Mouse (Mus musculus) MEL (cell line): ENCODE data around the gene Gm4131. TPM values are rescaled to one million over a fixed set of nuclear protein-coding genes. Genes with fewer than 3 reads are reported as not detected.

Source experiments
- DNase-seq: peaks from one replicate; pipeline ENCODE4 v3.0.0; 2011; ENCODE audit warnings: low read depth, low spot score
- H3K27ac ChIP-seq: 2 replicates; pipeline ENCODE4 v1.5.1; 2012; ENCODE audit warnings: low read depth, mild to moderate bottlenecking, control low read depth, low read length, moderate library complexity; ENCODE audit not compliant: control insufficient read depth
- H3K27me3 ChIP-seq, 2 experiments: fragments of 150-350 bp in 1 of 2; sonication (generic) in 1 of 2; 2 replicates each; pipeline ENCODE4 v1.6.1; 2012; ENCODE audit warnings: low read length in 2 of 2, mild to moderate bottlenecking in 2 of 2, improper control_type of control experiment in 1 of 2, moderate library complexity in 1 of 2; ENCODE audit not compliant: insufficient read depth in 2 of 2, control insufficient read depth in 1 of 2
- H3K36me3 ChIP-seq, 2 experiments: 2 replicates each; pipeline ENCODE4 v1.6.1; 2012 to 2014; ENCODE audit warnings: low read length in 2 of 2, improper control_type of control experiment in 1 of 2, inconsistent platforms in 1 of 2, mild to moderate bottlenecking in 1 of 2; ENCODE audit not compliant: insufficient read depth in 2 of 2, control insufficient read depth in 1 of 2
- H3K4me1 ChIP-seq, 2 experiments: fragments of 150-350 bp in 1 of 2; sonication (generic) in 1 of 2; 2 replicates each; pipeline ENCODE4 v1.6.1; 2012; ENCODE audit warnings: low read length in 2 of 2, improper control_type of control experiment in 1 of 2, mild to moderate bottlenecking in 1 of 2; ENCODE audit not compliant: insufficient read depth in 2 of 2, control insufficient read depth in 1 of 2
- H3K4me3 ChIP-seq, 2 experiments: fragments of 150-350 bp in 1 of 2; sonication (generic) in 1 of 2; 2 replicates each; pipeline ENCODE4 v1.5.1; 2012; ENCODE audit warnings: low read depth in 2 of 2, low read length in 2 of 2, mild to moderate bottlenecking in 2 of 2, moderate library complexity in 2 of 2, control low read depth in 1 of 2, improper control_type of control experiment in 1 of 2; ENCODE audit not compliant: control insufficient read depth in 1 of 2, insufficient read depth in 1 of 2
- H3K79me2 ChIP-seq: 2 replicates; pipeline ENCODE4 v1.6.1; 2012; ENCODE audit warnings: mild to moderate bottlenecking, low read length, moderate library complexity; ENCODE audit not compliant: control insufficient read depth, poor library complexity, insufficient read depth
- H3K9ac ChIP-seq: 2 replicates; pipeline ENCODE4 v1.6.1; 2012; ENCODE audit warnings: low read depth, mild to moderate bottlenecking, control low read depth, low read length, moderate library complexity; ENCODE audit not compliant: control insufficient read depth, poor library complexity, severe bottlenecking
- H3K9me3 ChIP-seq: fragments of 150-350 bp; sonication (generic); replicated peaks from 2 replicates; pipeline ENCODE4 v1.6.1; 2012; ENCODE audit warnings: mild to moderate bottlenecking, low read length, improper control_type of control experiment, moderate library complexity; ENCODE audit not compliant: insufficient read depth
- BHLHE40 ChIP-seq: IDR thresholded peaks from 2 replicates; pipeline ENCODE4 v1.6.1; 2012; ENCODE audit warnings: low read depth, mild to moderate bottlenecking, inconsistent platforms, low read length, improper control_type of control experiment, borderline replicate concordance
- CHD2 ChIP-seq: IDR thresholded peaks from 2 replicates; pipeline ENCODE4 v1.6.1; 2011; ENCODE audit warnings: low read length, improper control_type of control experiment
- E2F4 ChIP-seq: IDR thresholded peaks from 2 replicates; pipeline ENCODE4 v1.6.1; 2011; ENCODE audit warnings: low read depth, low read length, improper control_type of control experiment, borderline replicate concordance
- ELF1 ChIP-seq: IDR thresholded peaks from 2 replicates; pipeline ENCODE4 v1.6.1; 2014; ENCODE audit warnings: low read depth, mild to moderate bottlenecking, inconsistent platforms, low read length, improper control_type of control experiment, moderate library complexity
- EP300 ChIP-seq, 2 experiments: IDR thresholded peaks; 2 replicates each; pipeline ENCODE4 v1.6.1; 2011; ENCODE audit warnings: improper control_type of control experiment in 2 of 2, low read length in 2 of 2, low read depth in 1 of 2, mild to moderate bottlenecking in 1 of 2
- GABPA ChIP-seq: IDR thresholded peaks from 2 replicates; pipeline ENCODE4 v1.6.1; 2012; ENCODE audit warnings: low read depth, mild to moderate bottlenecking, inconsistent platforms, low read length, improper control_type of control experiment, moderate library complexity
- JUND ChIP-seq: IDR thresholded peaks from 2 replicates; pipeline ENCODE4 v1.6.1; 2011; ENCODE audit warnings: low read depth, mild to moderate bottlenecking, improper control_type of control experiment, low read length
- KAT2A ChIP-seq: conservative IDR thresholded peaks from 2 replicates; pipeline ENCODE4 v1.6.1; 2012; ENCODE audit warnings: low read depth, low read length, improper control_type of control experiment, inconsistent platforms
- MAFK ChIP-seq: IDR thresholded peaks from 2 replicates; pipeline ENCODE4 v1.6.1; 2011; ENCODE audit warnings: low read depth, mild to moderate bottlenecking, low read length, improper control_type of control experiment, borderline replicate concordance
- MAX ChIP-seq: IDR thresholded peaks from 2 replicates; pipeline ENCODE4 v1.6.1; 2011; ENCODE audit warnings: low read length, improper control_type of control experiment
- MAZ ChIP-seq: IDR thresholded peaks from 2 replicates; pipeline ENCODE4 v1.6.1; 2012; ENCODE audit warnings: low read depth, mild to moderate bottlenecking, inconsistent platforms, low read length, improper control_type of control experiment
- MXI1 ChIP-seq: IDR thresholded peaks from 2 replicates; pipeline ENCODE4 v1.6.1; 2011; ENCODE audit warnings: mild to moderate bottlenecking, low read depth, low read length, improper control_type of control experiment
- MYB ChIP-seq: IDR thresholded peaks from 2 replicates; pipeline ENCODE4 v1.6.1; 2011; ENCODE audit warnings: mild to moderate bottlenecking, low read depth, low read length, improper control_type of control experiment
- NELFE ChIP-seq: IDR thresholded peaks from 2 replicates; pipeline ENCODE4 v1.6.1; 2011; ENCODE audit warnings: low read depth, low read length, improper control_type of control experiment
- NRF1 ChIP-seq: IDR thresholded peaks from 2 replicates; pipeline ENCODE4 v1.6.1; 2014; ENCODE audit warnings: low read depth, mild to moderate bottlenecking, inconsistent platforms, low read length, improper control_type of control experiment, moderate library complexity; ENCODE audit not compliant: poor library complexity, insufficient read depth, severe bottlenecking
- POLR2AphosphoS5 ChIP-seq: IDR thresholded peaks from 2 replicates; pipeline ENCODE4 v1.6.1; 2012; ENCODE audit warnings: low read depth, borderline replicate concordance, mild to moderate bottlenecking, inconsistent platforms, low read length, moderate library complexity, mixed read lengths
- RAD21 ChIP-seq: IDR thresholded peaks from 2 replicates; pipeline ENCODE4 v1.6.1; 2011; ENCODE audit warnings: mild to moderate bottlenecking, low read depth, low read length, improper control_type of control experiment
- RCOR1 ChIP-seq: IDR thresholded peaks from 2 replicates; pipeline ENCODE4 v1.6.1; 2012; ENCODE audit warnings: low read depth, mild to moderate bottlenecking, inconsistent platforms, low read length, improper control_type of control experiment
- SIN3A ChIP-seq: IDR thresholded peaks from 2 replicates; pipeline ENCODE4 v1.6.1; 2012; ENCODE audit warnings: low read length, improper control_type of control experiment, inconsistent platforms
- SMC3 ChIP-seq: IDR thresholded peaks from 2 replicates; pipeline ENCODE4 v1.6.1; 2011; ENCODE audit warnings: low read depth, low read length, improper control_type of control experiment
- TAL1 ChIP-seq: IDR thresholded peaks from 2 replicates; pipeline ENCODE4 v1.6.1; 2012; ENCODE audit warnings: mild to moderate bottlenecking, inconsistent platforms, low read length, moderate library complexity, mixed read lengths
- TCF12 ChIP-seq: IDR thresholded peaks from 2 replicates; pipeline ENCODE4 v1.6.1; 2014; ENCODE audit warnings: low read depth, mild to moderate bottlenecking, inconsistent platforms, low read length, improper control_type of control experiment, moderate library complexity
- UBTF ChIP-seq: IDR thresholded peaks from 2 replicates; pipeline ENCODE4 v1.6.1; 2012; ENCODE audit warnings: low read depth, mild to moderate bottlenecking, inconsistent platforms, low read length, improper control_type of control experiment, moderate library complexity, borderline replicate concordance; ENCODE audit not compliant: insufficient read depth
- ZKSCAN1 ChIP-seq: IDR thresholded peaks from 2 replicates; pipeline ENCODE4 v1.6.1; 2012; ENCODE audit warnings: low read depth, mild to moderate bottlenecking, inconsistent platforms, low read length, improper control_type of control experiment, moderate library complexity
- ZNF384 ChIP-seq: IDR thresholded peaks from 2 replicates; pipeline ENCODE4 v1.6.1; 2012; ENCODE audit warnings: low read depth, mild to moderate bottlenecking, inconsistent platforms, low read length, improper control_type of control experiment
- polyA plus RNA-seq, 2 experiments: library from polyadenylated mRNA; stranded (reverse) in 1 of 2; unstranded in 1 of 2; fragments of >175 nt in 1 of 2; fragments of >200 nt in 1 of 2; gene quantifications; 2 replicates each; pipeline versions ENCODE4 v1.2.1 to v1.2.4; 2012; ENCODE audit warnings: low replicate concordance in 2 of 2, low read depth in 1 of 2; ENCODE audit not compliant: insufficient read length in 2 of 2, insufficient read depth in 1 of 2, missing spikeins in 1 of 2
- total RNA-seq: library from RNA; depleted of rRNA; stranded (reverse); fragments of 300-350 nt; gene quantifications from 2 replicates; pipeline ENCODE4 v1.2.3, GENCODE M21; 2012

Gene Gm4131
- total and polyA plus RNA-seq, 3 experiments, result not detected

DNA sequence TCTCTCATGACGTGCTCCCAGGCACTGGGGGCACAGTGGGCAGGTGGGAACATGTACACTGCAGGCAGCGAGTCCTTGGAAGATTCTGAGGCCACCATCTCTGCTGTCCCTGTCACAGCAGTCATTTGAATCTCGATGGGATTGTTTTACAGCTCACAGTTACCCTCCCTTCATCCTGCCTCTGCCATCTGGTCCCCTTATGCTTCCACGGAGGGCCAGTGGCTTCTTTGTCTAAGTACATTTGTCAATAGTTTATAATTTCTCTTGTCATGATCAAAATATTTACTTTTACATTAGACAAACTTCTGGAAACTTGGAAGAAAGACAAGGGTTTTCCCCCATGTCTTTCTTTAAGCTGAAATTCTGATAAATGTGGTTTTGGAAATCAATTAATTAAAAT lies 20.0 kb downstream of the Gm4131 start:
- no peak for TF ChIP-seq GABPA
- TF ChIP-seq ELF1, result no peak
- Histone ChIP-seq H3K4me1 (no peaks in the 10 kb centered on the region), H3K9ac (no peak overlapping the region), H3K27me3 (no peaks in the 10 kb centered on the region), H3K79me2 (no peaks in the 10 kb centered on the region), H3K4me3 (no peak overlapping the region), H3K9me3 (no peaks in the 10 kb centered on the region), H3K27ac (no peak overlapping the region), H3K36me3 (no peaks in the 10 kb centered on the region)
- DNase-seq, result no peak

DNA sequence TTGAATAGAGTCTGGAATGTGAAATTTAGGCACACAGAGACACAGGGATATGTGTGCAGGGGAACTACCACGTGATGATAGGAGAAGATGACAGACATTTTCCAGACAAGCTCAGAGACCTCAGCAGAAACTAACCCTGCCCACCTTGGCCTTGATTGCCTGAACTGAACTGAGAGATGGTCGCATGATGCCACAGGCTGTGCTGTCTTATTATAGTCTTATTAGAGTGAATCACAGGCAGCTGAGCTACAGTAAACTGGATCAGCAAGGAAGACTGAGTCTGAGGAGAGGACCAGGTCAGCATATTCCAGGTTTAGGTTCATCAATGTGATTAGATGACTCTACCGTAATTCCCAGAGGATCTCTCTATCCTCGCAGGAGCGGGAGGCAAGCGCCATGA lies 20.4 kb downstream of the Gm4131 start:
- DNase-seq, result no peak
- no peak overlapping the region for H3K9ac ChIP-seq

DNA sequence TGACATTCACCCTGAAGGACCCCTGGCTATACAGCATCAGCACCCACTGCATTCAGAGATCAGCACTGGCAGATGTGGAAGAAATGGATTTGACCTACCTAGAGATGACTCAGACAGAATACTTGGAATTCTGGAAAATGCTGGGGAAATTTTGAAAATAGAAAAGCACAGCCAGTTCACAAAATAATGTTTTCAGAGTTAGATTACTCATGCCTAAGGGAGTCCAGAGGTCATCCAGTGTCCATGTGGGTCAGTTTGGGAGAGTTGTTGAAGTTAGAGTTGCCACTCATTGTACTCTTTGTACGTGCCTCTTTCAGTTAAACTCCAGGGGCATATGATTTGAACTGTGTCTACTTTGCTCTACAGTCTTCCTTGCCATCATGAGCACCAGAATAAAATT lies 25.0 kb downstream of the Gm4131 start:
- no peaks in the 10 kb centered on the region for H3K36me3 ChIP-seq
- TF ChIP-seq BHLHE40, result no peak
- TF ChIP-seq NELFE, result no peak
- TF ChIP-seq CHD2, result no peak
- no peak for TF ChIP-seq MAX
- no peak for TF ChIP-seq ZNF384
- TF ChIP-seq RAD21, result no peak
- no peak for TF ChIP-seq GABPA
- TF ChIP-seq NRF1, result no peak
- no peak for TF ChIP-seq EP300 (IDR thresholded peaks at IDR 0.05; ENCODE audit: low read depth in 1 of 2, low read length in 2 of 2)
- no peak for TF ChIP-seq MYB
- no peak for TF ChIP-seq JUND
- TF ChIP-seq MAZ, result no peak
- no peak for TF ChIP-seq TAL1
- TF ChIP-seq E2F4, result no peak
- no peak for TF ChIP-seq SMC3
- TF ChIP-seq POLR2AphosphoS5, result no peak
- no peak for TF ChIP-seq MXI1
- no peak for TF ChIP-seq MAFK
- TF ChIP-seq, all 39 proteins: peak for 0
- H3K4me1 ChIP-seq, result no peaks in the 10 kb centered on the region
- H3K9me3 ChIP-seq, result no peaks in the 10 kb centered on the region
- no peak overlapping the region for H3K9ac ChIP-seq
- no peaks in the 10 kb centered on the region; a peak in 1 of 4 replicates for H3K27me3 ChIP-seq
- H3K27ac ChIP-seq, result no peak overlapping the region
- DNase-seq, result no peak
- no peak overlapping the region for H3K4me3 ChIP-seq
- no peaks in the 10 kb centered on the region for H3K79me2 ChIP-seq

More for the DNA sequence above, 20.4 kb downstream of the Gm4131 start:
- Histone ChIP-seq H3K36me3 (no peaks in the 10 kb centered on the region), H3K27ac (no peak overlapping the region), H3K9me3 (no peaks in the 10 kb centered on the region), H3K79me2 (no peaks in the 10 kb centered on the region), H3K27me3 (no peaks in the 10 kb centered on the region), H3K4me3 (no peak overlapping the region), H3K4me1 (no peaks in the 10 kb centered on the region)
- TF ChIP-seq JUND, result no peak
- TF ChIP-seq UBTF, result no peak
- TF ChIP-seq TCF12, result no peak
- TF ChIP-seq MYB, result no peak
- TF ChIP-seq NELFE, result no peak
- TF ChIP-seq EP300 (IDR thresholded peaks at IDR 0.05; ENCODE audit: low read depth in 1 of 2, low read length in 2 of 2), result no peak
- TF ChIP-seq RCOR1, result no peak
- TF ChIP-seq NRF1, result no peak
- TF ChIP-seq RAD21, result no peak
- no peak for TF ChIP-seq SIN3A
- TF ChIP-seq POLR2AphosphoS5, result no peak
- no peak for TF ChIP-seq ZKSCAN1
- no peak for TF ChIP-seq KAT2A
